Mouse (Mus musculus) urinary bladder, postnatal 0 days (tissue): ENCODE measurements around the gene Olfr54. TPM values are rescaled to one million over a fixed set of nuclear protein-coding genes. Genes with fewer than 3 reads are reported as not detected.

ENCODE experiments used
- polyA plus RNA-seq: library from polyadenylated mRNA; unstranded; fragments of >200 nt; fragmentation: Nextera tagmentation; extraction: Ambion mirVana; gene quantifications from 2 replicates; pipeline ENCODE4 v1.2.1, GENCODE M21; 2015

Gene Olfr54
- not detected in 2 replicates for polyA plus RNA-seq

DNA sequence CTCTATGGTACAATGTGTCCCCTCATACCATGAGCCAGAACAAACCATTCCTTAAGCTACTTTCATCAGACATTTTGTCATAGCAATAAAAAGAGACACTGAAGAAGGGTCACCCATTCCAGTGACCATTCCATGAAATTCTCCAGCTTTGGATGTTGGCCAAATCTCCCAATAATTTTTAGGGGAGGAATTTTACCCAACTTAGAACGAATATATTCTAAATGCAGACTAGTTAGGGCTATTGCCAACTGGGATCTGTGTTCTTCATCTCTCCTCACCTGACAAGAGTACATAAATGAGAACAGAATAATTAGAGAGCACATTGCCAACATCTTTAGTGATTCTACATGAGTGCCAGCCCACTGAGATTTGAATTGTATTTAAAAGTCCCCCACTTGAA, at the start of gene Olfr54:
Gene Olfr54, plus strand, starts transcription at position 301 of the 400 bp plus-strand sequence.

DNA sequence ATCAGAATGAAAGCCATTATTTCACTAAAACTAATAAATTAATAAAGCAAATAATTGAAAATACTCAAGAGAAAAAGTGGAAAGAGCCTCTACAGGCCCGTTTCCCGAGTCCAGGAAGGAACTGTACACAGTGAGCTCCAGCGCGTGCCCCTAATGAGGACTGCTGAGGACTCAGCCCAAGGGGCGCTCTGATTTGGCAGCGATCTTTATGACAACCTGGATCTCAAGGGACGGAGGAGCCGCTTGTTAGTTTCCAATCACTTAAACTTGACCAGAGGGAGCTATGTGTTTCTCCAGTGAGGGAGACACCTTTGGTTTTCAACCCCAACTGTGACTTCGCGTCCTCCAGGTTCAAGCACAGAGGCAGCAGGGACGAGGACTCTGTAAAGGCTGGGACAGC, 47.8 kb upstream of the Olfr54 start, which contains the start of gene Olfr1378:
Gene Olfr1378, plus strand, starts transcription at position 301 of the 400 bp plus-strand sequence.

DNA sequence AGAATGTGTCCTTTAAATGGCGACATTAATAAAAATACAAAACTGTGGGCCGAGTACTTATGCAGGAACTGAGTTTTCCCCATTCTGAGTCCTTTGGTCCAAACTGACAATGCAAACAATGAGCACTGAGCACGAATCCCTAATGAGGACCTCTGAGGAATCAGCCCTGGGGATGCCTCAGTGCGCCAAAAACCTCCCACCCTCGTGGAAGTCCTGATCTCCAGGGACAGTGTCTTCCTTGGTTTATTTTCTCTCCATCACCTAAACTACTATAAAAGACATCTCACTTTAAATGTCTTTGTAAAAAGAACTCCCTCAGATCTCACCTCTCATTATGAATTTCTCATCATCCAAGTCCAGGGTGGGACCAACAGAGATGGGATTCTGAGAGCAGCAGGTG, 32.4 kb upstream of the Olfr54 start, which contains the start of gene Olfr1377:
Gene Olfr1377, plus strand, starts transcription at position 301 of the 400 bp plus-strand sequence.

DNA sequence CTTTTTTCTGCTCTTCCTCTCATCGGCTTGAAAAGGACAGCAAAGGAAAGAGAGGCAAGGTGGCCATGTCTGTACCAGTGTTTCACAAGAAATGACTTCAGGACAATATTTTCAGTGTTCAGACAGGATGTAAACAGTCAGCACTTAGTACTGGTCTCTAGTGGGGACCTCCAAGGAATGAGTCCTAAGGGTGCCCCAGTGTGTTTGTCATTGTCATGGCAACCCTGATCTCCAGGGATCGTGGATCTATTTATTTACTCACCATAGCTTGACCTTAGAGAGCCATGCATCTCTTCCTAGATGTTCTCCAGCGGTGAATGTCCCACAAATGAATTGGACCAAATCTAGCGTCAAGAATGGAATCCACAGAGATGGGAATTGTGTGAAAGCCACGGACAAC, 10.7 kb upstream of the Olfr54 start, which contains the start of gene Olfr51:
Gene Olfr51, plus strand, starts transcription at position 301 of the 400 bp plus-strand sequence.

DNA sequence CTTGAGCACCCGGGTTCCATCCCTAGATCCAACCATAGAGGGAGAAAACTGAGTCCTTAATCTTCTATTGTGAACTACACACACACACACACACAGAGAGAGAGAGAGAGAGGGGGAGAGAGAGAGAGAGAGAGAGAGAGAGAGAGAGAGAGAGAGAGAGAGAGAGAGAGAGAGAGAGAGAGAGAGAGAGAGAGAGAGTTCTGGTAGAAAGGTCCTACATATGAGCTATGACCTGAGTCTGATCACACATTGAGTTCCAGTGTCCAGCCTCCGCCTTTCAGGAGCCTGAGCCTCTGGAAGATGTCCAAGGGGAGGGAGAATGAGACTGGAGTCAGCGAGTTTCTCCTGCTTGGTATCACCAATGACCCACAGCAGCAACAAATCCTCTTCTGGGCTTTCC, 33.8 kb downstream of the Olfr54 start, which contains the start of gene Olfr1375:
Gene Olfr1375, plus strand, starts transcription at position 301 of the 400 bp plus-strand sequence.

DNA sequence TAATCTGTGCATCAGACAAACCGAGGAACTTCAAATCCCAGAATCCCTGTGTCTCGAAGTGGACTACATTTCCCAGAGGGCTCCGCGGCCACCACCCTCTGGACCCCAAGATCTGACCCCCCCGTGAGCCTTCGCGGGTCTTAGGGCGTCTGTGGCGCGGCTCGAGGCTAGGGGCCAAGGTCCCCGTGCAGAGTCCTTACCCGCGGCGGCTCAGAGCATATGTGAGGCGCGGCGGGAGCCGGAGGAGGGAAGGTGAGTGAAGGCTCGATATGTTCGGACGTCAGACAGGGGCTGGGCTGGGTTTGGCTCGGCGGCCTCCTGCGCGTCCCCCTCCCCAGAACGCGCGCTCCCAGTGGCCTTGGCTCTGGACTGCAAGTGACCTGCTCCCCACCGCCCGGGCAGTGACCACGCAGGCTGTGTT, 45.1 kb downstream of the Olfr54 start, which contains the start of gene Zfp354a:
Gene Zfp354a, plus strand, starts transcription at position 107 of the 421 bp plus-strand sequence.

Other genes starting within 250 kb of the Olfr54 start
- 8.2 and 8.6 TPM in 2 replicates for gene Zfp354c, start 186.5 kb upstream of the Olfr54 start, polyA plus RNA-seq
- gene Zfp879, start 172.7 kb upstream of the Olfr54 start, polyA plus RNA-seq, result 0.18 and 0.28 TPM in 2 replicates
- 0.24 TPM in 1 of 2 replicates, not detected in the other for gene Grm6, start 163.6 kb upstream of the Olfr54 start, polyA plus RNA-seq
- gene Zfp454, start 126.6 kb upstream of the Olfr54 start, polyA plus RNA-seq, result 0.99 and 1.1 TPM in 2 replicates
- gene Zfp2, start 98.1 kb upstream of the Olfr54 start, polyA plus RNA-seq, result 1.9 and 2.6 TPM in 2 replicates
- 0.62 and 0.76 TPM in 2 replicates for gene Zfp354b, start 82.6 kb upstream of the Olfr54 start, polyA plus RNA-seq
- not detected in 2 replicates for gene 4933414I15Rik, start 70.5 kb upstream of the Olfr54 start, polyA plus RNA-seq
- gene Prop1, start 60.5 kb upstream of the Olfr54 start, polyA plus RNA-seq, result not detected in 2 replicates
- gene Olfr1378, start 47.7 kb upstream of the Olfr54 start, polyA plus RNA-seq, result not detected in 2 replicates
- gene Olfr1377, start 32.3 kb upstream of the Olfr54 start, polyA plus RNA-seq, result not detected in 2 replicates
- not detected in 2 replicates for gene Olfr51, start 10.6 kb upstream of the Olfr54 start, polyA plus RNA-seq
- gene Olfr1375, start 33.9 kb downstream of the Olfr54 start, polyA plus RNA-seq, result not detected in 2 replicates
- 2.6 and 3.4 TPM in 2 replicates for gene Zfp354a, start 45.0 kb downstream of the Olfr54 start, polyA plus RNA-seq
- not detected in 2 replicates for gene Gm12569, start 206.2 kb downstream of the Olfr54 start, polyA plus RNA-seq
- gene Clk4, start 247.5 kb downstream of the Olfr54 start, polyA plus RNA-seq, result 40.2 and 40.9 TPM in 2 replicates
- not detected in 2 replicates for gene BC049762, start 248.8 kb downstream of the Olfr54 start, polyA plus RNA-seq